Mouse (Mus musculus) lung, embryonic 14.5 days (tissue): ENCODE data around the gene Stxbp6. TPM values are rescaled to one million over a fixed set of nuclear protein-coding genes. Genes with fewer than 3 reads are reported as not detected.

Source experiments
- ATAC-seq: fragments of 200-750 bp; cut with Nextera tagmentation; 2 replicates; pipeline ENCODE4 v1.8.0; 2017; ENCODE audit warnings: mild to moderate bottlenecking, moderate TSS enrichment, moderate library complexity; ENCODE audit not compliant: insufficient read depth
- DNase-seq: peaks from one replicate; pipeline ENCODE4 v3.0.0-alpha.2; 2015
- H3K27ac ChIP-seq: fragments of 300-500 bp; sonication (generic); 2 replicates; pipeline ENCODE4 v1.5.1; 2014; ENCODE audit warnings: low read depth, mild to moderate bottlenecking, moderate library complexity
- H3K27me3 ChIP-seq: fragments of 300-500 bp; sonication (generic); 2 replicates; pipeline ENCODE4 v1.6.1; 2014; ENCODE audit warnings: low read length, control low read depth; ENCODE audit not compliant: insufficient read depth
- H3K36me3 ChIP-seq: fragments of 300-500 bp; sonication (generic); 2 replicates; pipeline ENCODE4 v1.6.1; 2014; ENCODE audit warnings: control low read depth; ENCODE audit not compliant: insufficient read depth
- H3K4me1 ChIP-seq: fragments of 300-500 bp; sonication (generic); 2 replicates; pipeline ENCODE4 v1.6.1; 2014; ENCODE audit warnings: antibody characterized with exemption, control low read depth; ENCODE audit not compliant: insufficient read depth
- H3K4me2 ChIP-seq: fragments of 300-500 bp; sonication (generic); 2 replicates; pipeline ENCODE4 v1.6.1; 2014; ENCODE audit warnings: mild to moderate bottlenecking
- H3K4me3 ChIP-seq: fragments of 300-500 bp; sonication (generic); 2 replicates; pipeline ENCODE4 v1.5.1; 2014; ENCODE audit warnings: low read depth, low read length
- H3K9ac ChIP-seq: fragments of 300-500 bp; sonication (generic); 2 replicates; pipeline ENCODE4 v1.6.1; 2014
- H3K9me3 ChIP-seq: fragments of 300-500 bp; sonication (generic); 2 replicates; pipeline ENCODE4 v1.6.1; 2016; ENCODE audit warnings: low read depth, low read length, control low read depth
- CTCF ChIP-seq: IDR thresholded peaks from 2 replicates; pipeline ENCODE4 v1.5.1; 2016; ENCODE audit warnings: antibody characterized with exemption, low read depth
- WGBS: fragments of 180-500 bp; shearing (Covaris S2); extraction: QIAGEN DNeasy Blood & Tissue Kit; methylation state at CpG from one replicate; pipeline ENCODE4 v1.1.7; 2014; 5-methylcytosine and 5-hydroxymethylcytosine counted together
- polyA plus RNA-seq: library from polyadenylated mRNA; unstranded; fragments of >200 nt; fragmentation: Nextera tagmentation; extraction: Ambion mirVana; gene quantifications from 2 replicates; pipeline ENCODE4 v1.2.1, GENCODE M21; 2014

The Stxbp6 gene
- polyA plus RNA-seq, 1 experiment from 2014 or later = 6.4 TPM

DNA sequence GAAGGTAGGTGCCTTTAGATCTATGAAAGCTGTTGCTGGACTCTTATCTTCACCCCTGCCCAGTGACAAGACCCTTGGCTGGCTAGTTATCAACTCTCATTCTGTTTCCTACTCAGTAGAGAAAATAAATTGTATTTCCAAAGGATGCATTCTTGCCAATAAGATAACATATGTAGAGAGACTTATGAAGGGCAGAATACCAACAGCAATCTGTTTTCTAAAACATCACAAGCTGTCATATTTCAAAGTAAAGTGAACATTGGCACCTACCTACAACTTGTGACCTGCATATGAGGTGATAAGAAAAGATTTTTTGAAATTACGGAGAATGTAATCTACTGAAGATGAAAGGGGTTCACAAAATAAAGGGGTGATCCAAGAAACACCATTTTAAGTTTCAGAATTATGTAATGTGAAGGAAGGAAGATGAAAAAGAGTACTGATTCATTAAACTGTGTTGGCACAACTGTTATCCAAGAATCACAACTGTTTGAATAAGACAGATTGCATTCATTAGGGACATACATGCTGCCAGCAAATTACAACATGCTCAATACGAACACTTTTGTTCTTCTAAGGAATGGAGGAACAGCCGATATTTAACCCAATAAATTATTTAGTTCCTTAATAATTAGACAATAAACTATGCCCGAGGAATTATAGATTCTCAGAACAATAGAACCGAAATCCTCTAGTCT, 175.2 kb downstream of the Stxbp6 start:
- no peak overlapping the region for H3K4me3 ChIP-seq
- no peak overlapping the region for H3K9ac ChIP-seq
- no peak overlapping the region for H3K4me2 ChIP-seq
- no peak for TF ChIP-seq CTCF
- no peaks in the 10 kb centered on the region for H3K9me3 ChIP-seq
- no peak overlapping the region for H3K27ac ChIP-seq
- WGBS = 80% methylated on average over 5 of the region's 5 CpGs
- DNase-seq (peak; percentile 14), ATAC-seq (no peak)
- H3K27me3 ChIP-seq = no peaks in the 10 kb centered on the region
- no peaks in the 10 kb centered on the region for H3K4me1 ChIP-seq
- H3K36me3 ChIP-seq = no peaks in the 10 kb centered on the region

DNA sequence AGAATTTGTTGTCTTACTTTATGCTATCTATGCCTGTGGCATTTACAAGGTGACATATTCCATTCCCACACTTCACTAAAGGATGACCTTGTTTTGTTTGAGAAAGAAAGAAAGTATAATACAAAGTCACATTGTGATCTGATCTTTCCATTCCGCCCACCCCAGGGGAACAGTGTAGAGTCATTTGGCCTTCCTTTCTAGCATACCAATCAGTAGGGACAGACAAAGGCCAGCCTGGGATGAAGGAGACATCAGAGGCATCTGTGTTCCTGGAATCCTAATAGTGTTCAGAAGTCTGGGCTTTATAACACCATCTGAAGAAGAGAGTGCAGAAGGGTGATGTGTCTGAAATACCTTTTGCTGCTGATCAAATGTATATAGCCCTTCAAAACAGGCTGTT, 178.0 kb downstream of the Stxbp6 start:
- no peak overlapping the region for H3K4me3 ChIP-seq
- H3K36me3 ChIP-seq = no peaks in the 10 kb centered on the region
- TF ChIP-seq CTCF = no peak
- no peak for DNase-seq
- no peak overlapping the region for H3K4me2 ChIP-seq
- WGBS = 87% methylated on average over 1 of the region's 1 CpGs
- no peaks in the 10 kb centered on the region for H3K4me1 ChIP-seq
- no peaks in the 10 kb centered on the region for H3K9me3 ChIP-seq
- H3K9ac ChIP-seq = no peak overlapping the region
- H3K27ac ChIP-seq = no peak overlapping the region
- no peak for ATAC-seq
- H3K27me3 ChIP-seq = no peaks in the 10 kb centered on the region

DNA sequence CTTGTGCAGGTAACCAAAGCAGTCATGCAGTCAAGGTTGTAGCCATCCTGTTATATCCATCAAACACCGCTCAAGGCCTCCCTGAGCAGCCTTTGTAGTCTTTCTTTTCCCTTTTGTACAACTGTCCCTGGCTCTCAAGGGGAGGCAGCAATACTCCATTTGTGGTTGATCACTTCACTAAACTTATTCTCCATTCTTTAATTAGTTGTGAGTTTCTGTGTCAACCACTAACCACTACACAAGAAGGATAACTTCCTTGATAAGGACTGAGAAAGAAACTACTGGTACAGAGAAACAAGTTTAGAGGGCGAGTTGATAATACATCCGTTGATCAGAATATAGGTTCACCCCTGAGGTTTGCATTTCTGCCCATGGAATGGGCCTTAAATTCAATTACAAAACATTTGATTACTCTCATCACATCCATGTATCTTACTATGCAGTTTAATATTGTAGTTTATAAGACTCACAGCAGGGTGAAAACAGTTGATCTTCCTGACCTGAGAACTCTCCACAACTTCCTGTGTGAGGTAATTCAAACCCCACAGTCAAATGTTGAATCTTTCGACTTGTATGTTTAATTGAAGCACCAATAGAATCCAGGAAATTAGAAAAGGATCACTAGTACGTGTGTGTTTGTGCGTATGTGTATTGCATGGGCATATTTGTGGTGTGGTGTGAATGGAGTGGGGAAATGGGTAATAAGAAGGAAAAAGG, 184.7 kb downstream of the Stxbp6 start:
- no peak overlapping the region for H3K4me3 ChIP-seq
- no peaks in the 10 kb centered on the region for H3K9me3 ChIP-seq
- H3K4me1 ChIP-seq = no peaks in the 10 kb centered on the region
- no peak for DNase-seq
- H3K9ac ChIP-seq = no peak overlapping the region
- WGBS = 77% methylated on average over 6 of the region's 6 CpGs
- no peak overlapping the region for H3K4me2 ChIP-seq
- H3K27ac ChIP-seq = no peak overlapping the region
- H3K27me3 ChIP-seq = no peaks in the 10 kb centered on the region
- no peaks in the 10 kb centered on the region for H3K36me3 ChIP-seq
- no peak for TF ChIP-seq CTCF
- no peak for ATAC-seq

- no peaks in the 10 kb centered on the region for H3K4me1 ChIP-seq
- H3K27me3 ChIP-seq = no peaks in the 10 kb centered on the region
- no peak for ATAC-seq
- H3K36me3 ChIP-seq = no peaks in the 10 kb centered on the region
- WGBS = 56% methylated on average over 3 of the region's 3 CpGs
- H3K9me3 ChIP-seq = no peaks in the 10 kb centered on the region
- H3K9ac ChIP-seq = no peak overlapping the region
- H3K4me2 ChIP-seq = no peak overlapping the region
- DNase-seq = no peak
- TF ChIP-seq CTCF = no peak
- no peak overlapping the region for H3K4me3 ChIP-seq
- H3K27ac ChIP-seq = no peak overlapping the region
Observed at GRCm38 (mm10) chr12:44886826-44887225, 187.7 kb downstream of the Stxbp6 start.

GRCm38 (mm10) chr12:44872697-44873096, 201.8 kb downstream of the Stxbp6 start:
- Histone ChIP-seq H3K4me3 (no peak overlapping the region), H3K27ac (no peak overlapping the region), H3K4me1 (no peaks in the 10 kb centered on the region), H3K4me2 (no peak overlapping the region), H3K36me3 (no peaks in the 10 kb centered on the region), H3K9ac (no peak overlapping the region), H3K9me3 (no peaks in the 10 kb centered on the region), H3K27me3 (no peaks in the 10 kb centered on the region)
- no peak for DNase-seq
- TF ChIP-seq CTCF = no peak
- 64% methylated on average over 2 of the region's 2 CpGs for WGBS
- ATAC-seq = no peak

DNA sequence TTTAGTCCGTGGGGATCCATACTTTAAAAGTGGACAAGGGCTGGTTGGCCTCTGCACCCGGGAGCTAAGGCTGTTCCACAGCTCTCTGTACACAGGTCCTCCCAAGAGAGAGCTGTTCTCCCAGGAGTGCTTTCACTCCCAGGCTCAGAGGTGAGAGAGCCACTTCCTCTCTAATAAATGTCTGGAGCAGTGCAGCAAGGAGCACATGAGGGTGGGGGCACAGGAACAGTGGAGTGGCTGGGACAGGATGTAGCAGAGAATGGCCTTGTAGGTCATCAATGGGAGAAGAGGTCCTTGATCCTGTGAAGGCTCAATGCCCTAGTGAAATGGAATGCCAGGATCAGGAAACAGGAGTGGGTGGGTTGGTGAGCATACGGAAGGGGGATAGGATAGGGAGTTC, 209.1 kb downstream of the Stxbp6 start:
- H3K36me3 ChIP-seq = no peaks in the 10 kb centered on the region
- DNase-seq (no peak), ATAC-seq (no peak)
- H3K27ac ChIP-seq = no peak overlapping the region
- no peaks in the 10 kb centered on the region for H3K27me3 ChIP-seq
- WGBS = 71% methylated on average over 3 of the region's 3 CpGs
- no peak overlapping the region for H3K4me3 ChIP-seq
- no peak overlapping the region for H3K4me2 ChIP-seq
- TF ChIP-seq CTCF = no peak
- H3K4me1 ChIP-seq = no peaks in the 10 kb centered on the region
- H3K9me3 ChIP-seq = no peaks in the 10 kb centered on the region
- H3K9ac ChIP-seq = no peak overlapping the region

GRCm38 (mm10) chr12:44859454-44859853, 215.1 kb downstream of the Stxbp6 start:
- no peak for TF ChIP-seq CTCF
- Histone ChIP-seq H3K4me3 (no peak overlapping the region), H3K27me3 (no peaks in the 10 kb centered on the region), H3K36me3 (no peaks in the 10 kb centered on the region), H3K4me1 (no peaks in the 10 kb centered on the region), H3K9me3 (no peaks in the 10 kb centered on the region), H3K9ac (no peak overlapping the region), H3K27ac (no peak overlapping the region), H3K4me2 (no peak overlapping the region)
- no peak for DNase-seq
- ATAC-seq = no peak
- 46% methylated on average over 5 of the region's 5 CpGs for WGBS
